Mouse (Mus musculus) forebrain, embryonic 15.5 days (tissue): ENCODE measurements at regions not wholly inside any gene's neighbourhood (a gene's known extent, or its start where the extent isn't known, plus 50 kb on each side); places are given as distances from the start of the nearest gene placed in this dataset.
A peak's percentile ranks its signal among the peaks of the same experiment; 100 is the strongest.

Source experiments
- ATAC-seq: fragments of 200-750 bp; cut with Nextera tagmentation; replicated peaks from 2 replicates; pipeline ENCODE4 v1.8.0; 2017; ENCODE audit warnings: mild to moderate bottlenecking, moderate TSS enrichment, moderate library complexity
- H3K27ac ChIP-seq: fragments of 300-500 bp; sonication (generic); replicated peaks from 2 replicates; pipeline ENCODE4 v1.5.1; 2015; ENCODE audit warnings: mild to moderate bottlenecking, inconsistent platforms
- H3K27me3 ChIP-seq: fragments of 300-500 bp; sonication (generic); 2 replicates; pipeline ENCODE4 v1.6.1; 2015; ENCODE audit warnings: inconsistent platforms
- H3K36me3 ChIP-seq: fragments of 300-500 bp; sonication (generic); 2 replicates; pipeline ENCODE4 v1.6.1; 2015; ENCODE audit warnings: mild to moderate bottlenecking, inconsistent platforms
- H3K4me1 ChIP-seq: fragments of 300-500 bp; sonication (generic); 2 replicates; pipeline ENCODE4 v1.6.1; 2015; ENCODE audit warnings: inconsistent platforms
- H3K4me2 ChIP-seq: fragments of 300-500 bp; sonication (generic); replicated peaks from 2 replicates; pipeline ENCODE4 v1.6.1; 2015; ENCODE audit warnings: mild to moderate bottlenecking, inconsistent platforms
- H3K4me3 ChIP-seq: fragments of 300-500 bp; sonication (generic); 2 replicates; pipeline ENCODE4 v1.5.1; 2015; ENCODE audit warnings: mild to moderate bottlenecking, inconsistent platforms
- H3K9ac ChIP-seq: fragments of 300-500 bp; sonication (generic); replicated peaks from 2 replicates; pipeline ENCODE4 v1.6.1; 2015; ENCODE audit warnings: mild to moderate bottlenecking, inconsistent platforms
- H3K9me3 ChIP-seq: fragments of 300-500 bp; sonication (generic); 2 replicates; pipeline ENCODE4 v1.6.1; 2016; ENCODE audit warnings: inconsistent platforms
- WGBS: fragments of 180-500 bp; shearing (Covaris S2); methylation state at CpG from one replicate; pipeline ENCODE4 v1.1.7; 2015; ENCODE audit warnings: mixed read lengths; 5-methylcytosine and 5-hydroxymethylcytosine counted together

GRCm38 (mm10) chr3:35295746-35296145 lies 458.2 kb upstream of the Atp11b start:
- H3K4me3 ChIP-seq: no peak overlapping the region
- no peaks in the 10 kb centered on the region for H3K27me3 ChIP-seq
- no peaks in the 10 kb centered on the region for H3K9me3 ChIP-seq
- no peak overlapping the region for H3K9ac ChIP-seq
- ATAC-seq: no peak
- no peak overlapping the region for H3K27ac ChIP-seq
- no peaks in the 10 kb centered on the region for H3K36me3 ChIP-seq
- H3K4me2 ChIP-seq: no peak overlapping the region
- no peaks in the 10 kb centered on the region for H3K4me1 ChIP-seq
- WGBS: 81% methylated on average over 4 of the region's 4 CpGs

DNA sequence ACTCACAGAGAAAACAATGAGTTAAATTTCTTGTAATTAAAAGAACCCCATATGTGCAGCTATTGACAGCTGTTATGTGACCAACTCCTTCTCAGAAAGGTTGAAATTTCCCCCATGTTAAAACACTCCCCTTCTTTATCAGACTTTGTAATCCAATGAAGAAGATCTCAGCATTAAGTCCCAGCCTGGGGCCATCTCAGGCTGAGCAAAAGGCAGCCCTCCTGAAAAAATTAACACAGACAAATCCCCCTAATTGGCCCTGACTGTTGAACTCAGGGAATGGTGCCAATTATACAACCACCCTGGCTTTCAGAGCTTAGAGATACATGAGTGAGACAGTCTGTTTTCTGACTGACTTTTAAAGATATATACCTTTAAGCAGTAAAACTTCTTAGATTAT lies 454.9 kb upstream of the Atp11b start:
- no peaks in the 10 kb centered on the region for H3K36me3 ChIP-seq
- no peak overlapping the region for H3K9ac ChIP-seq
- H3K4me2 ChIP-seq: no peak overlapping the region
- H3K4me1 ChIP-seq: no peaks in the 10 kb centered on the region
- H3K4me3 ChIP-seq: no peak overlapping the region
- no peaks in the 10 kb centered on the region for H3K9me3 ChIP-seq
- no peaks in the 10 kb centered on the region for H3K27me3 ChIP-seq
- no peak for ATAC-seq
- no peak overlapping the region for H3K27ac ChIP-seq

DNA sequence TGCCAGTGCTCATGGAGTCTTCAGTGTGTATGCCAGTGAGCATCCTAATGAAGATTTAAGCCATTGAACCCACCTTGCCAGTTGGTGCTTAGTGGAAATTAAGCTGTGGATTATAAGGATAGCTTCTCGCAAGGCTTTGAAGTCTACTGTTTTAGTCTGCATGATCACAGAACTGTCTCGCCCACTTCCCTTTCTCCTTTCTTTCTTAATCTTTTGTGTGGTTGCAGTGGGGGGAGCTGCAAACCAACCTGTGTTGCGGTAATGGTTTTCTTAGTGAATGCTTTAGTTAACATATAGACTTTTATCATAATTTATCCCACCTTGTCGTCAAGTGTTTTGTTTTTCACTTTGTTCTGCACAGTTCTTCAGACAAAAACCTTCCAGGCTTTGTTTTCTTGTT lies 447.9 kb upstream of the Atp11b start:
- WGBS: 77% methylated on average over 4 of the region's 4 CpGs
- no peaks in the 10 kb centered on the region for H3K4me1 ChIP-seq
- no peak overlapping the region for H3K4me3 ChIP-seq
- H3K9me3 ChIP-seq: no peaks in the 10 kb centered on the region
- ATAC-seq: no peak
- H3K27me3 ChIP-seq: no peaks in the 10 kb centered on the region
- no peak overlapping the region for H3K9ac ChIP-seq
- no peak overlapping the region for H3K4me2 ChIP-seq
- H3K36me3 ChIP-seq: no peaks in the 10 kb centered on the region
- no peak overlapping the region for H3K27ac ChIP-seq

- Histone ChIP-seq H3K9me3 (no peaks in the 10 kb centered on the region), H3K27me3 (no peaks in the 10 kb centered on the region), H3K4me2 (no peak overlapping the region), H3K4me1 (no peaks in the 10 kb centered on the region), H3K9ac (no peak overlapping the region), H3K36me3 (no peaks in the 10 kb centered on the region), H3K4me3 (no peak overlapping the region), H3K27ac (no peak overlapping the region)
- ATAC-seq: no peak
- WGBS: 78% methylated on average over 10 of the region's 10 CpGs
These were observed 439.7 kb upstream of the Atp11b start for GRCm38 (mm10) chr3:35314177-35314576.

- H3K36me3 ChIP-seq: no peaks in the 10 kb centered on the region
- no peak overlapping the region for H3K9ac ChIP-seq
- WGBS: 69% methylated on average over 6 of the region's 6 CpGs
- H3K27ac ChIP-seq: no peak overlapping the region
- H3K27me3 ChIP-seq: no peaks in the 10 kb centered on the region
- H3K9me3 ChIP-seq: no peaks in the 10 kb centered on the region
- no peak for ATAC-seq
- no peak overlapping the region for H3K4me3 ChIP-seq
- H3K4me1 ChIP-seq: 0 out of 2 replicates have a peak, but pooled peaks cover under 1% of the 10 kb centered on the region
- no peak overlapping the region for H3K4me2 ChIP-seq
These were observed 438.7 kb upstream of the Atp11b start for GRCm38 (mm10) chr3:35315162-35315561.

GRCm38 (mm10) chr3:35318348-35318747 lies 435.6 kb upstream of the Atp11b start:
- 71% methylated on average over 13 of the region's 13 CpGs for WGBS

DNA sequence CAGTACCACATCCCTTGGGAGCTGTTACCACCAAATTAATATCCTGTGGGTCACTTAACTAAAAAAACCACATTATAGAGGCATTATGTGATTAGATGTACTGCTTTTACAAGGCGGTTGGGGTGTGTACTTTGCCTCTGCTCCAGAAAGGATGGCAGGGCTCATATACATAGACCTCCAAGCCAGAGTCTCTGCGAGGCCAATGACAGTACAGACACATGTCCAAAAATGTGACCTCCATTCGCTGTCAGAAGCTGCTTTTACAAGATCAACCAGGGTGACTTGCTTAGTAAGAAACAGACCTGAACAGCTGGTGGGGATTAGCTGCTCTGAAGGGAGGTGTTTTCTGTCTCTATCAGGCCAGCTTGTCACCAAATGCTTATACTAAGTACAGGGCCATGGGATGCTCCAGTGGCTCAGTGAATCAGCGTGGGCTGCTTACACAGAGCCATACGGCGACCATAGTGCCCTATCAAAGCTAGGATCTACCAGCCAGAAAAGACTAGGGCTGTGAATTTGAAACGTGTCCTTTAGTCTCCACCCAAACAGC lies 433.0 kb upstream of the Atp11b start:
- Histone ChIP-seq H3K9me3 (no peaks in the 10 kb centered on the region), H3K4me2 (no peak overlapping the region), H3K36me3 (no peaks in the 10 kb centered on the region), H3K4me1 (peaks cover 37% of the 10 kb centered on the region), H3K27me3 (no peaks in the 10 kb centered on the region), H3K9ac (no peak overlapping the region), H3K27ac (no peak overlapping the region), H3K4me3 (no peak overlapping the region)
- WGBS: 62% methylated on average over 7 of the region's 7 CpGs
- ATAC-seq: no peak

More at GRCm38 (mm10) chr3:35318348-35318747, 435.6 kb upstream of the Atp11b start:
- H3K9me3 ChIP-seq: no peaks in the 10 kb centered on the region
- H3K36me3 ChIP-seq: no peaks in the 10 kb centered on the region
- H3K4me1 ChIP-seq: peaks cover 22% of the 10 kb centered on the region
- no peak for ATAC-seq
- no peak overlapping the region for H3K27ac ChIP-seq
- no peak overlapping the region for H3K4me2 ChIP-seq
- H3K27me3 ChIP-seq: no peaks in the 10 kb centered on the region
- no peak overlapping the region for H3K9ac ChIP-seq
- no peak overlapping the region for H3K4me3 ChIP-seq

DNA sequence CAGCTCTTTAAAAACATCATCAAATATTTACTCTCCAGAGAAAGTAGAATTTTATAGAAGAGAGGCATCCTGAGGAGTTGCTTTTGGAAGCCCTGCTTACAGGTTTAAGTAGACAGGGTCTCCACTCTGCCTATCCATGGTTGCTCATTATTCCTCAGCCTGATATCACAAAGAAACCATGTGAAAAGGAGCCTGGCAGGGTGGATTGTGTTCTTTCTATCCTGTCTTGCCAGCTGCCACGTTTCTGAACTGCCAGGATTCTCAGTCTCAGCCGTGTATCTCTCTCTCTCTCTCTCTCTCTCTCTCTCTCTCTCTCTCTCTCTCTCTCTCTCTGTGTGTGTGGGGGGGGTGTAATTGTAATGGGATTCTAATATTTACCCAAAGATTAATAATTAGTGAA lies 431.9 kb upstream of the Atp11b start:
- Histone ChIP-seq H3K9ac (no peak overlapping the region), H3K4me2 (no peak overlapping the region), H3K9me3 (no peaks in the 10 kb centered on the region), H3K36me3 (no peaks in the 10 kb centered on the region), H3K4me3 (no peak overlapping the region), H3K4me1 (peaks cover 37% of the 10 kb centered on the region), H3K27me3 (no peaks in the 10 kb centered on the region), H3K27ac (no peak overlapping the region)
- ATAC-seq: no peak
- WGBS: 0% methylated on average over 2 of the region's 2 CpGs

- 77% methylated on average over 4 of the region's 4 CpGs for WGBS
- Histone ChIP-seq H3K27me3 (no peaks in the 10 kb centered on the region), H3K27ac (no peak overlapping the region), H3K4me3 (no peak overlapping the region), H3K9me3 (no peaks in the 10 kb centered on the region), H3K36me3 (no peaks in the 10 kb centered on the region), H3K4me2 (no peak overlapping the region), H3K9ac (no peak overlapping the region), H3K4me1 (peaks cover 37% of the 10 kb centered on the region)
- no peak for ATAC-seq
These were observed 431.0 kb upstream of the Atp11b start for GRCm38 (mm10) chr3:35322899-35323298.

DNA sequence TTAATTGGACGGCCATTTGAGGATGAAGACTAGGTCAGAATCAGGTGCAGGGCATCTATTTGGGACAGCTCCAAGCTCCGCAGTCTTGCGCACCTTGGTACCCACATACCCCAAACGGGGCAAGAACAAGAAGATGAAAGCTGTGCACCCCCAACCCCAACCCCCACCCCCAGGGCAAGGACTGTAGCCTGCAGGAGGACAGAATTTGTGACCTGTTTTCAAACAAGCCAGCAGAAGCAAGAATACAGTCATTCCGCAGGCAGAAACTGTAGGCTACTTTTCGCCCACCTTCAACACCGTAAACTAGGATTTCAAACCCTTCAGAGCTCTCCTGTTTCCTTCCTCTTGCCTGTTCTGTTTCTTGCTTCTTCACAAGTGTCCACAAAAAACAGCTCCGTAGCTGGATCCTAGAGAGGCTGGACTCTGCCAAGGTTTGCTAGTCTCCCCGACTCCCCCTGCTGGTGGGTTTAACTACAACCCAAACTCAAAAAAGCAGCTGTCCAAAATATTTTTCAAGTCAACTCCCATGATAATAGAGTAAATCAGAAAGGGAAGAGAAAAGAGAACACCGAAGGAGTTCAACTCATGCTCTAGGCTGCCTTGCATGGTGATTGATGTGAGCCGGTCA lies 430.3 kb upstream of the Atp11b start:
- Histone ChIP-seq H3K36me3 (no peaks in the 10 kb centered on the region), H3K27ac (peak overlapping the region; percentile 71), H3K9me3 (no peaks in the 10 kb centered on the region), H3K4me1 (peaks cover 37% of the 10 kb centered on the region), H3K9ac (no peak overlapping the region), H3K27me3 (no peaks in the 10 kb centered on the region), H3K4me2 (peak overlapping the region; percentile 24), H3K4me3 (no peak overlapping the region)
- WGBS: 46% methylated on average over 11 of the region's 11 CpGs
- peak; percentile 49 for ATAC-seq

DNA sequence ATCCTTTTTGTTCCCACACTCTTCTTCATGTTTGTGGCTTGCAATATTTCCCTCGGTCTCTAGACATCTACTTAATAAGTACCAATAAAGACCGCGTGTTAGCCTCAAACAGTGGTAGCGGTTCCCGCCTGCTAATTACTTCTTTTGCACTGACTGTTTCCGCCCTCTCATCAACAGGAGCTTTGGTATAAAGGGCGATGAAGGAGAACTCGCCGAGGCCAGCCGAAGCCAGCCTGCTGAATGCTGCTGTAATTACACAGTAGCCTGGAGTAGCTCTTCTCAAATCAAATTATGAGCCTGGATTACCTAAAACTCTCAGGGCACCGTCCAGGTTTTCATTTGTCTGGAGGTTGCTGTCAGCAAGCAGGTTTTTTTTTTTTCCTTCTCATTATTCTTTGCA lies 429.7 kb upstream of the Atp11b start:
- H3K4me2 ChIP-seq: peak overlapping the region; percentile 24
- H3K9ac ChIP-seq: no peak overlapping the region
- H3K27me3 ChIP-seq: no peaks in the 10 kb centered on the region
- H3K27ac ChIP-seq: peak overlapping the region; percentile 71
- H3K36me3 ChIP-seq: no peaks in the 10 kb centered on the region
- H3K4me3 ChIP-seq: no peak overlapping the region
- 4% methylated on average over 11 of the region's 11 CpGs for WGBS
- H3K4me1 ChIP-seq: peaks cover 37% of the 10 kb centered on the region
- ATAC-seq: peak; percentile 66
- H3K9me3 ChIP-seq: no peaks in the 10 kb centered on the region

GRCm38 (mm10) chr3:35332534-35333272 lies 421.2 kb upstream of the Atp11b start:
- H3K9me3 ChIP-seq: no peaks in the 10 kb centered on the region
- no peaks in the 10 kb centered on the region for H3K27me3 ChIP-seq
- peak overlapping the region; percentile 33 for H3K4me2 ChIP-seq
- 3% methylated on average over 18 of the region's 18 CpGs for WGBS
- H3K4me1 ChIP-seq: peaks cover 35% of the 10 kb centered on the region
- no peaks in the 10 kb centered on the region for H3K36me3 ChIP-seq
- H3K9ac ChIP-seq: 0 out of 2 replicates have a peak overlapping the region, but pooled peaks have one; percentile 15
- ATAC-seq: peak; percentile 69
- peak overlapping the region; percentile 73 for H3K27ac ChIP-seq
- 0 out of 2 replicates have a peak overlapping the region, but pooled peaks have one; percentile 1 for H3K4me3 ChIP-seq
